Mouse (Mus musculus) forebrain, embryonic 14.5 days (tissue): Measurements from ENCODE around the gene Ffar1. TPM values are rescaled to one million over a fixed set of nuclear protein-coding genes. Genes with fewer than 3 reads are reported as not detected.
A peak's percentile ranks its signal among the peaks of the same experiment; 100 is the strongest.
"Not testable (repeated sequence)": the region's sequence is repeated elsewhere in the genome, so short reads cannot be mapped to it uniquely, and the experiment has no call there.

Experiments
- ATAC-seq: fragments of 200-750 bp; cut with Nextera tagmentation; 2 replicates; pipeline ENCODE4 v1.8.0; 2017; ENCODE audit warnings: mild to moderate bottlenecking, moderate library complexity
- DNase-seq: peaks from one replicate; pipeline ENCODE4 v3.0.0-alpha.2; 2015; ENCODE audit warnings: low spot score
- H3K27ac ChIP-seq: fragments of 300-500 bp; sonication (generic); 2 replicates; pipeline ENCODE4 v1.5.1; 2014; ENCODE audit warnings: low read depth, mild to moderate bottlenecking, control low read depth, low read length, moderate library complexity
- H3K27me3 ChIP-seq: fragments of 300-500 bp; sonication (generic); replicated peaks from 2 replicates; pipeline ENCODE4 v1.6.1; 2014; ENCODE audit warnings: low read length, control low read depth, mixed read lengths; ENCODE audit not compliant: control insufficient read depth, insufficient read depth
- H3K36me3 ChIP-seq: fragments of 300-500 bp; sonication (generic); 2 replicates; pipeline ENCODE4 v1.6.1; 2014; ENCODE audit warnings: low read length, control low read depth; ENCODE audit not compliant: control insufficient read depth, insufficient read depth
- H3K4me1 ChIP-seq: fragments of 300-500 bp; sonication (generic); 2 replicates; pipeline ENCODE4 v1.6.1; 2014; ENCODE audit warnings: antibody characterized with exemption, low read length, control low read depth; ENCODE audit not compliant: control insufficient read depth, insufficient read depth
- H3K4me2 ChIP-seq: fragments of 300-500 bp; sonication (generic); 2 replicates; pipeline ENCODE4 v1.6.1; 2014; ENCODE audit warnings: mild to moderate bottlenecking, control low read depth, low read length
- H3K4me3 ChIP-seq: fragments of 300-500 bp; sonication (generic); 2 replicates; pipeline ENCODE4 v1.5.1; 2014; ENCODE audit warnings: low read depth, low read length, control low read depth
- H3K9ac ChIP-seq: fragments of 300-500 bp; sonication (generic); 2 replicates; pipeline ENCODE4 v1.6.1; 2014; ENCODE audit warnings: mild to moderate bottlenecking, low read length, control low read depth, moderate library complexity
- H3K9me3 ChIP-seq: fragments of 300-500 bp; sonication (generic); replicated peaks from 2 replicates; pipeline ENCODE4 v1.6.1; 2016; ENCODE audit warnings: low read length, control low read depth, mixed read lengths; ENCODE audit not compliant: control insufficient read depth
- WGBS: fragments of 180-500 bp; shearing (Covaris S2); extraction: QIAGEN DNeasy Blood & Tissue Kit; methylation state at CpG from one replicate; pipeline ENCODE4 v1.1.7; 2014; 5-methylcytosine and 5-hydroxymethylcytosine counted together
- polyA plus RNA-seq: library from polyadenylated mRNA; unstranded; fragments of >200 nt; fragmentation: Nextera tagmentation; extraction: Ambion mirVana; gene quantifications from 2 replicates; pipeline ENCODE4 v1.2.1, GENCODE M21; 2014

The Ffar1 gene
- polyA plus RNA-seq, 1 experiment from 2014 or later, result not detected

- DNase-seq (no peak), ATAC-seq (no peak)
- no peak overlapping the region for H3K4me3 ChIP-seq
- H3K4me2 ChIP-seq, result no peak overlapping the region
- H3K4me1 ChIP-seq, result no peaks in the 10 kb centered on the region
- no peaks in the 10 kb centered on the region for H3K9me3 ChIP-seq
- WGBS, result 79% methylated on average over 5 of the region's 5 CpGs
- H3K27ac ChIP-seq, result no peak overlapping the region
- no peaks in the 10 kb centered on the region for H3K36me3 ChIP-seq
- no peak overlapping the region for H3K9ac ChIP-seq
- no peaks in the 10 kb centered on the region for H3K27me3 ChIP-seq
Observed at GRCm38 (mm10) chr7:30842092-30842491, 19.3 kb downstream of the Ffar1 start.

GRCm38 (mm10) chr7:30841379-30841778 is 20.0 kb downstream of the Ffar1 start:
- no peaks in the 10 kb centered on the region for H3K4me1 ChIP-seq
- WGBS, result 80% methylated on average over 4 of the region's 4 CpGs
- no peak for ATAC-seq
- H3K27ac ChIP-seq, result no peak overlapping the region
- H3K36me3 ChIP-seq, result no peaks in the 10 kb centered on the region
- H3K9ac ChIP-seq, result no peak overlapping the region
- no peak overlapping the region for H3K4me2 ChIP-seq
- DNase-seq, result no peak
- H3K27me3 ChIP-seq, result no peaks in the 10 kb centered on the region
- no peaks in the 10 kb centered on the region for H3K9me3 ChIP-seq
- H3K4me3 ChIP-seq, result no peak overlapping the region

- Histone ChIP-seq H3K36me3 (no peaks in the 10 kb centered on the region), H3K9ac (no peak overlapping the region), H3K4me3 (no peak overlapping the region), H3K27me3 (no peaks in the 10 kb centered on the region), H3K4me1 (no peaks in the 10 kb centered on the region), H3K4me2 (no peak overlapping the region), H3K27ac (no peak overlapping the region), H3K9me3 (no peaks in the 10 kb centered on the region)
- DNase-seq (peak; percentile 19), ATAC-seq (no peak)
- WGBS, result 61% methylated on average over 3 of the region's 3 CpGs
Observed at GRCm38 (mm10) chr7:30840306-30840705, 21.1 kb downstream of the Ffar1 start.

- Histone ChIP-seq H3K9me3 (no peaks in the 10 kb centered on the region), H3K27me3 (no peaks in the 10 kb centered on the region), H3K4me2 (no peak overlapping the region), H3K4me3 (no peak overlapping the region), H3K4me1 (no peaks in the 10 kb centered on the region), H3K9ac (no peak overlapping the region), H3K27ac (no peak overlapping the region), H3K36me3 (no peaks in the 10 kb centered on the region)
- DNase-seq, result no peak
- ATAC-seq, result no peak
Observed at GRCm38 (mm10) chr7:30837277-30837676, 24.1 kb downstream of the Ffar1 start.

GRCm38 (mm10) chr7:30832684-30833083 is 28.7 kb downstream of the Ffar1 start:
- not testable (repeated sequence) for H3K9me3 ChIP-seq, H3K4me3 ChIP-seq, H3K9ac ChIP-seq, ATAC-seq, H3K27me3 ChIP-seq, H3K4me1 ChIP-seq, H3K36me3 ChIP-seq, H3K4me2 ChIP-seq, DNase-seq, H3K27ac ChIP-seq
- WGBS, result 48% methylated on average over 7 of the region's 11 CpGs

- Histone ChIP-seq H3K27me3 (no peaks in the 10 kb centered on the region), H3K4me1 (no peaks in the 10 kb centered on the region), H3K9ac (no peak overlapping the region), H3K9me3 (no peaks in the 10 kb centered on the region), H3K36me3 (no peaks in the 10 kb centered on the region), H3K27ac (no peak overlapping the region), H3K4me3 (no peak overlapping the region), H3K4me2 (no peak overlapping the region)
- ATAC-seq (no peak), DNase-seq (no peak)
- WGBS, result 79% methylated on average over 17 of the region's 17 CpGs
Observed at GRCm38 (mm10) chr7:30832261-30832660, 29.1 kb downstream of the Ffar1 start.

- Histone ChIP-seq H3K36me3 (no peaks in the 10 kb centered on the region), H3K4me1 (no peaks in the 10 kb centered on the region), H3K4me2 (no peak overlapping the region), H3K9ac (no peak overlapping the region), H3K27ac (no peak overlapping the region), H3K9me3 (no peaks in the 10 kb centered on the region), H3K4me3 (no peak overlapping the region), H3K27me3 (no peaks in the 10 kb centered on the region)
- DNase-seq (no peak), ATAC-seq (no peak)
- 61% methylated on average over 3 of the region's 3 CpGs for WGBS
Observed at GRCm38 (mm10) chr7:30829428-30829827, 31.9 kb downstream of the Ffar1 start.

- H3K9ac ChIP-seq, H3K4me2 ChIP-seq, H3K27me3 ChIP-seq, DNase-seq, H3K27ac ChIP-seq, H3K9me3 ChIP-seq, H3K4me3 ChIP-seq, H3K36me3 ChIP-seq, ATAC-seq, H3K4me1 ChIP-seq: not testable (repeated sequence)
Observed at GRCm38 (mm10) chr7:30828871-30829270, 32.5 kb downstream of the Ffar1 start.

- Histone ChIP-seq H3K4me2 (no peak overlapping the region), H3K9ac (no peak overlapping the region), H3K4me1 (no peaks in the 10 kb centered on the region), H3K4me3 (no peak overlapping the region), H3K9me3 (no peaks in the 10 kb centered on the region), H3K27ac (no peak overlapping the region), H3K36me3 (no peaks in the 10 kb centered on the region), H3K27me3 (no peaks in the 10 kb centered on the region)
- ATAC-seq (no peak), DNase-seq (no peak)
- 91% methylated on average over 10 of the region's 10 CpGs for WGBS
Observed at GRCm38 (mm10) chr7:30826660-30827059, 34.7 kb downstream of the Ffar1 start.

- H3K27me3 ChIP-seq, result no peaks in the 10 kb centered on the region
- no peaks in the 10 kb centered on the region for H3K36me3 ChIP-seq
- WGBS, result 98% methylated on average over 3 of the region's 3 CpGs
- H3K4me2 ChIP-seq, result no peak overlapping the region
- no peak overlapping the region for H3K27ac ChIP-seq
- no peak for DNase-seq
- H3K9me3 ChIP-seq, result no peaks in the 10 kb centered on the region
- H3K9ac ChIP-seq, result no peak overlapping the region
- H3K4me3 ChIP-seq, result no peak overlapping the region
- ATAC-seq, result no peak
- no peaks in the 10 kb centered on the region for H3K4me1 ChIP-seq
Observed at GRCm38 (mm10) chr7:30824306-30824705, 37.1 kb downstream of the Ffar1 start.
